Mouse (Mus musculus): ENCODE measurements around the gene Rsad1. TPM values are rescaled to one million over a fixed set of nuclear protein-coding genes. Genes with fewer than 3 reads are reported as not detected.

Gene Rsad1
- 10 to 100 TPM in 15 of 26 experiments, 1 to 10 TPM in 11; 3.9 to 14.4 (median 10.9) TPM for total RNA-seq (2018; cell fraction: chromatin; rRNA removed)
- total RNA-seq (2018; cell fraction: cytosol; rRNA removed) = 1 to 10 TPM; 1.5 to 4.2 (median 3.0) TPM
- 10 to 100 TPM in 6 of 26 experiments, 1 to 10 TPM in 20; 3.0 to 14.0 (median 6.7) TPM for total RNA-seq (2018; cell fraction: nucleus; rRNA removed)
- 2.5 to 4.1 TPM (median 3.0 TPM) in 3 replicates for polyA plus RNA-seq (2018)

DNA sequence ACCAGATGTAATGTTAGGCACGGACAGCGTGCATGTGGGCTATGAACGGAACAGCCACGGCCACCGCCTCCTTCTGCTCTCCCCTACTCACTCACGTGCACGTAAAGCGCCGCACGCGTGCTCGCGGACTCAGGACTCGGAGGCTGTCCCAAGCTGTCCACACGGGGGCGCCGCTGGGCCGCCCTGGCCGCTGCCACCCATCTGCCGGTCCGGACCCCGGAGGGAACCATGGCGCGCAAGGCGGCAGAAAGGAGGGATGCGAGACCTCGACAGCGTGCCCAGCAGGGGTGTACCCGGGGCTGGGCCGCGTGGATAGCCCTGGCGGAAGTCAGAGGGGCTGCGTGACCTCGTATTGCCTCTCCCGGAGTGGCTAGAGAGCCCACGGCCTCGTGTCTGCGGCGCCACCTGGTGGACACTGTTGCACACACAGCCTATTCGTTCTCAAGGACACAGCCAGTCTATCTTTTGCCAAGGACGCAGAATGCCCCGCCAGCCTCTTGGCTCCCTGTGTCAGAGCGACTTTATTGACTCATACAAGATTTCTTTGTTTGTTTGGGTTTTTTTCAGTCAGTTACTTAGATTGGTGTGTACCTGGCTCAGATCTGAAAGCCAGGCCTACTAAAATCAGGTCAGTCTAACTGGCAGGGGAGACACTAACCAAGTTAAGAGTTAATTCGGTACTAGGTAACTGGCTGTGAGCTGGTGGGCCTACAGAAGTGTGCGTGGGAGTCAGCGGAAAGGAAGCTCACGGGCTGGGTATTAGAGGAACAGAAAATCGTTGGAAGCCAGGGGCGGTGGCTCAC is at the start of gene Rsad1:
TSS of gene Rsad1 (minus strand) at position 368 of the 803 bp plus-strand sequence.
- WGBS (ENCODE audit: missing documents) = 3% methylated on average over 39 of the region's 49 CpGs
- H3K36me3 ChIP-seq (ENCODE audit: inconsistent target) = no peaks in the 10 kb centered on the region
- peak within 1 kb of the TSS; percentile 33 for H3K27ac ChIP-seq

DNA sequence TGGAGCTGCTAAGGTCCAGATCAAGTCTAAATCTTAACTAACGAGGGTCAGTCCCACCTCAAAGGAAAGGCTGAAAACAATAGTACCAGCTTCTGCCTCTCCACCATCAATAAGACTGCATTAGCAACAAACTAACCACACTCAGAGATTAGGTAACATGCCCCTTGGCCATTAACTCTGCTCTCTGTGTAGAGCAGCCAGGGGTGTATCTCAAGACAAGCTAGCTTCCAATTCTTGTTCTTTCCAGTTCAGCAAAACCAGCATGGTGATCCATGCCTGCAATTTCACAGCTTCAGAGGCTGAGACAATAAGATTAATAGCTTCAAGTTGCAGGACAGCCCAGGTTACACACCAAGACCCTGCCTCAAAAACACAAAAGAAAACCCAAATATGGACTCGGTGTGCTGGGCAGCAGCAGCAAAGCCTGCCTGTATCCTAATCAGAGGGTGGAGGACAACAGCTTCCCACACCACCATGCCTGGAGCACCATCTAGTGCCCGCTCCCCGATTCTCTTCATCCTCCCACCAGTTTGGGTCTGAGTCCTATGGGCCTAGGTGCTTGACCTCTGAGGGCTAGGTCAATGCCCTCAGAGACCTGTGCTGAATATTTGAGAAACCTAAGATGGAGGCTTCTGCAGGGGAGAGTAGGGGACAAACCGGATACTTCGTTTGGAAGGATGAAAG is 49.5 kb upstream of the Rsad1 start:
- Histone ChIP-seq H3K79me2 (ENCODE audit: inconsistent target) (no peaks in the 10 kb centered on the region), H3K36me3 (ENCODE audit: inconsistent target) (no peaks in the 10 kb centered on the region), H3K27ac (no peak overlapping the region), H3K4me3 (ENCODE audit: inconsistent target) (no peak overlapping the region)
- WGBS (ENCODE audit: missing documents) = 84% methylated on average over 6 of the region's 6 CpGs

More for the DNA sequence above, at the start of gene Rsad1:
- Histone ChIP-seq H3K4me3 (ENCODE audit: inconsistent target) (peak within 1 kb of the TSS; percentile 49), H3K79me2 (ENCODE audit: inconsistent target) (no peaks in the 10 kb centered on the region)

DNA sequence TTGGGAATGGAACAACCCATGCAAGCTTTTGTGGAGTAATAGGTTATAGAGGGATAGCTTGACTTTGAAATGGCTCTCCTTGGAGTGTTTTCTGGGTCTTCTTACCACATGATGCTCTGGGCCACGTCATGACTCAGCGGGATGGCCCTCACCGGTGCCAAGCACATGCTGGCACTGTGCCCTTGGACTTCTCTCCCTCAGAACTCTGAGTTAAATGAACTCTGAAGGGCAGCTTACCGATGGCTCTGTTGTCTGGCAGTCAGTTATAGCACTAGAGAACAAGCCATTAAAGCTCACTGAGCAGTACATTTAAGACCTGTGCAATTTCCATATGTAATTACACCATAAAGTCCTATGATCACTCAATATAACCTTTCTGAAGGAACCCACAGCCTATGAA is 48.3 kb upstream of the Rsad1 start:
- no peak overlapping the region for H3K27ac ChIP-seq
- H3K36me3 ChIP-seq (ENCODE audit: inconsistent target) = no peaks in the 10 kb centered on the region
- WGBS (ENCODE audit: missing documents) = 40% methylated on average over 4 of the region's 4 CpGs
- no peak overlapping the region for H3K4me3 ChIP-seq (ENCODE audit: inconsistent target)
- no peaks in the 10 kb centered on the region for H3K79me2 ChIP-seq (ENCODE audit: inconsistent target)

DNA sequence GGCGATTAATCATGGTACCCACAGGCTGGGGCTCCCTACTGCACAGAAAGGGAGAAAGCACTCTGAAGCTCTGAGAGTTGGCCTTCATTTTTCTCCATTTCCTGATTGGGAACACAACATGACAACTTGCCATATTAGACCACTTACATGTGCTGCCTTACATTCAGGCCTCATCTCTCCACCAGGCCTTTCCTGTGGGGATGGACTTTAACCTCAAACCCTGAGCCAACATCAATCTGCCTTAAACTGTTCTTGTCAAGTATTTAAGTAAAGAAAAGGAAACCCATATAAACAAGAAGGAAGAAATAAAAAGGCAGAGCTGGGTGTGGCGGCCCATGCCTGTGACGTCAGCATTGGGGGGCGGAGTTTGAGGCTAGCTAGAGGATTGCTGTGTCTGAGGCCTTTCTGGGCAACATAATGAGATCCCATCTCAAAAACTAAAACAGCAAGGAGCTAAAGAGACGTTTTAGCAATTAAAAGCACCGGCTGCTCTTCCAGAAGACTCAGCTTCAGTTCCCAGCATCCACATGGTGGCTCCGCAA is 47.3 kb upstream of the Rsad1 start:
- Histone ChIP-seq H3K79me2 (ENCODE audit: inconsistent target) (no peaks in the 10 kb centered on the region), H3K36me3 (ENCODE audit: inconsistent target) (no peaks in the 10 kb centered on the region), H3K27ac (no peak overlapping the region), H3K4me3 (ENCODE audit: inconsistent target) (no peak overlapping the region)
- WGBS (ENCODE audit: missing documents) = 53% methylated on average over 6 of the region's 7 CpGs

DNA sequence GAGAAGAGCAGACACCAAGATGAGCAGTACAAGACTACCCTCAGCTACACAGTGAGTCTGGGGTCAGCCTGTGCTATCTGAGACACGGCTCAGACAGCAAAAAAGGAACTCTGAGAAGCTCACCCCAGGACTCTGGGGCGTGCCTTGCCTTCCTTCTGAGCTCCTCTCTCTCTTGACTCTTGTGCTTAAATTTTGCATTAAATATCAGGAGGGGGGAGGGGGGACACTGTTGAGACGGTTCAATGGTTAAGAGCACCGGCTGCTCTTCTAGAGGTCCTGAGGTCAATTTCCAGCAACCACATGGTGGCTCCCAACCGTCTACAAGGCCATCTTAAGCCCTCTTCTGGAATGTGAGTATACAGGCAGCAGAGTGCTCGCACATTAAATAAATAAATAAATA is 38.5 kb upstream of the Rsad1 start:
- Histone ChIP-seq H3K36me3 (ENCODE audit: inconsistent target) (no peaks in the 10 kb centered on the region), H3K79me2 (ENCODE audit: inconsistent target) (no peaks in the 10 kb centered on the region), H3K4me3 (ENCODE audit: inconsistent target) (no peak overlapping the region), H3K27ac (no peak overlapping the region)
- 94% methylated on average over 5 of the region's 6 CpGs for WGBS (ENCODE audit: missing documents)

DNA sequence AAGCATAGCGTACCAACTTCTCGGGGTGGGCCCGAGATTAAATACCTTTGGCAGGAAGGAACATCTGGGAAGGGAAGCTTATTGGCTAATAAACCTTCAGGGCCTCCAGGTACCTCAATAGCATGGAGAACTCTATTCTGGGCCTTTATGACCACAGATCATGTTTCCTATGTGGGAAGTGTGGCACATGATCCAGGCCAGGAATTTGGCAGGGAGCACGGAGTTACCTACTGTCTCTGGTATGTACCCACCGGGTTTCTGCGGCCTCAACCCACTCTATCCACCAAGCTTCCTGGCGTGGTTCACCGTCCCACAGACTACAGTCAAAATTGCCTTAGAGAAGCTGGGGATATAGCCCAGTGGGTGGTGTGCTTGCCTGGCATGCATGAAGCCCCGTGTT is 36.0 kb upstream of the Rsad1 start:
- H3K27ac ChIP-seq = no peak overlapping the region
- H3K4me3 ChIP-seq (ENCODE audit: inconsistent target) = no peak overlapping the region
- H3K79me2 ChIP-seq (ENCODE audit: inconsistent target) = no peaks in the 10 kb centered on the region
- H3K36me3 ChIP-seq (ENCODE audit: inconsistent target) = no peaks in the 10 kb centered on the region
- 93% methylated on average over 9 of the region's 9 CpGs for WGBS (ENCODE audit: missing documents)

DNA sequence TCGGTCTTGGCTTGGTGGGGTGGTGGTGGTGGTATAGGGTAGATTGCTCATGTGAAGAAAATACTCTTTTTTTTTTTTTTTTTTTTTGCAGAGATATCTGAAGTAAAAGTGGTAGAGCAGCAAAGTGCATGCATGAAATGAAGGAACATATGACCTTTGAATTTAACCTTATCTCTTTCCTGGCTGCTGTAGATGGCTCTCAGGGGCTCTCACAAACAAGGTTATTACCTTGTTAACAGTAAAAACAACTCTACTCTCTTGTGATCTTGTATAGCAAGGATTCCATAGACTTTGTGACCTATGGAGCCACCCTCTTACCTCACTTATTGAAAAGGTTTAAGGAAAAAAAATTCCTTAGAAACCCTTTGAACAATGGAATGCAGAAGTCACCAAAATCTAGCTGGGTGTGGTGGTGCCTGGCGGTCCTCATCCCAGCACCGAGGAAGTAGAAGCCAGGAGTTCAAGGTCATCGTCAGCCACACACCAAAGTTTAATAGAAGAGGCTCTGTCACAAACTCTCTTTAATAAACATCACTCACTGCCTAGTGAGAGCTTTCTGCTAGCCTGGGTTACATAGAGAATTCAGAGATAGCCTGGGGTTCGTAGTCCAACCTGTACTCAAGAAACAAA is 31.2 kb upstream of the Rsad1 start:
- no peak overlapping the region for H3K27ac ChIP-seq
- H3K79me2 ChIP-seq (ENCODE audit: inconsistent target) = no peaks in the 10 kb centered on the region
- no peak overlapping the region for H3K4me3 ChIP-seq (ENCODE audit: inconsistent target)
- 93% methylated on average over 4 of the region's 5 CpGs for WGBS (ENCODE audit: missing documents)
- no peaks in the 10 kb centered on the region for H3K36me3 ChIP-seq (ENCODE audit: inconsistent target)

DNA sequence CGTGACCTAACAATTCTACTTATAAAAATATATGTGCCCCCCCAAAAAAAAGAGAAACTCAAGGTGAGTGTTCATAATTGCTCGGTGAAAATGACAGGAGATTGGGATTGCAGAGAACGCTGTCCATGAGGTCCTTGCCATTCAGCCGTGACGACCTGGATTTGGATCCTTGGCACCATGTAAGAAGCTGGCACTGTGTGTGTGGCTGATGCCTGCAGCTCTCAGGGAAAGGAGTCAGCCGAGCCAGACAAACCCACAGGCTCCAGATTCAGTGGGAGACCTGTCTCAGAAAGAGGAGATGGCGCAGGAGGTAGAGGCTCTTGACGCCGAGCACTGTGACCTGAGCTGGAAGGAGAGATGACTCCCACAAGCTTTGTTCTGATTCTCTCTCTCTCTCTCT is 27.3 kb upstream of the Rsad1 start:
- Histone ChIP-seq H3K27ac (no peak overlapping the region), H3K4me3 (ENCODE audit: inconsistent target) (no peak overlapping the region), H3K36me3 (ENCODE audit: inconsistent target) (no peaks in the 10 kb centered on the region), H3K79me2 (ENCODE audit: inconsistent target) (no peaks in the 10 kb centered on the region)
- 94% methylated on average over 9 of the region's 9 CpGs for WGBS (ENCODE audit: missing documents)

DNA sequence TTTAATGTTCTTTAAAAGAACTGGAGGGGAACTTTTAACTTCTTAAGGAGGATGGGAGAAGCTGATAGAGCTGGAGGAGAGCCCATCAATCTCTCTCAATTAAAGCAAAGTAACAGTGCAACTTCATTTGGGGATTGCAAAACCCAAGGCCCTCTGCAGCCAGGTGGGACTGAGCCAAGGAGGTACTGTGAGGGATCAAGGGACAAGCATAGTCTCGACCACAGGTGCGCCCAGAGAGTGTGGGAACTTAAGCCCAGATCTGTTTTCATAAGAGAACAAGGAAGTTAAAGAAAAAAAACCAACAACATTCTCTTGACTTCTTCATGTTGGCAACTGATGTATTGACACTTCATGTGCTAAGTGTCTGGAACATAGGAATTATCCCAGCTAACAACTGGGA is 26.0 kb upstream of the Rsad1 start:
- 62% methylated on average over 2 of the region's 2 CpGs for WGBS (ENCODE audit: missing documents)
- Histone ChIP-seq H3K36me3 (ENCODE audit: inconsistent target) (no peaks in the 10 kb centered on the region), H3K27ac (no peak overlapping the region), H3K79me2 (ENCODE audit: inconsistent target) (no peaks in the 10 kb centered on the region), H3K4me3 (ENCODE audit: inconsistent target) (no peak overlapping the region)

DNA sequence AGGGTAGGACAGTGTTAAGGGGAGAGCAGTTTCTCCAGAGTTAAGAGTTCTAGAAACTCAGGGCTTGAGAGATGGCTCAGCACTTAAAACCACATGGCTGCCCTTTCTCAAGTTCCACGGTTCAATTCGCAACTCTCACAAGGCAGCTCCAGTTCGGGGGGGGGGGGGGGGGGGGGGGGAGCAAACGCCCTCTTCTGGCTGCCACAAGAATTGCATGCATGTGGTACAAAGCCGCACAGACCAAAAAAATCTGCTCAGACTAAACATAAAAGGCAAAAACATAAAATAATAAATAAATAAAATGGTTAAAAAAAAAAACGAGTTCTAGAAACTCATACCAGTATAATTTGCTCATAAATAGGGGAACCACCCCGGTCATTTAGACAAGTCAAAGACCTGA is 25.5 kb upstream of the Rsad1 start:
- H3K79me2 ChIP-seq (ENCODE audit: inconsistent target) = no peaks in the 10 kb centered on the region
- H3K36me3 ChIP-seq (ENCODE audit: inconsistent target) = no peaks in the 10 kb centered on the region

DNA sequence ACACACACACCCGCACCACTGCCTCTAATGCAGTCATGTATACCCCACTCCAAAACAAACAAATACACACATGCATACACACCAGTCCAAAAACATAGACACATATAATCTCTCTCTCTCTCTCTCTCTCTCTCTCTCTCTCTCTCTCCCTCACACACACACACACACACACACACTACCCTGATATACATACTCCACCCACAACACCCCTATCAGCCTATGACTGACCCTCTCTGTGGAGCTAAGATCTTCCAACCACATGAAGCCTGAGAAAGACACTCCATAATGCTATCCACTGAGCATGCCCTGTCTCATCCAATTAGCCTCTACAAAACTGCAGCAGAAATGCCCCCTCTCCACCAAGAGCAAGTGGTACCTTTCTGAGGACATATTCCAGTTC is 22.8 kb upstream of the Rsad1 start:
- Histone ChIP-seq H3K36me3 (ENCODE audit: inconsistent target) (no peaks in the 10 kb centered on the region), H3K4me3 (ENCODE audit: inconsistent target) (no peak overlapping the region), H3K79me2 (ENCODE audit: inconsistent target) (no peaks in the 10 kb centered on the region), H3K27ac (no peak overlapping the region)
- no CpG with 5 or more reads among the region's 1 CpGs for WGBS (ENCODE audit: missing documents)

More for the DNA sequence above, 25.5 kb upstream of the Rsad1 start:
- 61% methylated on average over 3 of the region's 7 CpGs for WGBS (ENCODE audit: missing documents)
- Histone ChIP-seq H3K27ac (no peak overlapping the region), H3K4me3 (ENCODE audit: inconsistent target) (no peak overlapping the region)

DNA sequence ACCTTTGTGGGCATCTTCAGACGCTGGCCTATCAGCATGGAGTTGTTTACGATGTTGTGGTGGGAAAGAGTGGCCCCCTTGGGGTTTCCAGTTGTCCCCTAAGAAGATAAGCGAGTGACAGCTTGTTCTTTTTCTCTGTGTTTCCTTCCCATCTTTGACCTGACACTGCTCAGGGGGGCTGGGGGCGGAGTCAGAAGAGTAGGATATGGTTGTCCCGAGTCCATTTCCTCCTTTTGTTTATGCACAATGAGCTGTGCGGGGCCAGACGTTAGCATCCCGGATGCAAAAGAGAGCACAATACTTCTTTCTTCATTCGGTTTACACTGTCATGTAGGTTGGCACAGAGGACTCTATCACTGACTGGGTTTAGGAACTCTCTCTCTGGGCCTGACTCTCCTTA is 21.6 kb upstream of the Rsad1 start:
- H3K27ac ChIP-seq = no peak overlapping the region
- H3K79me2 ChIP-seq (ENCODE audit: inconsistent target) = no peaks in the 10 kb centered on the region
- no peak overlapping the region for H3K4me3 ChIP-seq (ENCODE audit: inconsistent target)
- WGBS (ENCODE audit: missing documents) = 41% methylated on average over 9 of the region's 9 CpGs
- no peaks in the 10 kb centered on the region for H3K36me3 ChIP-seq (ENCODE audit: inconsistent target)

DNA sequence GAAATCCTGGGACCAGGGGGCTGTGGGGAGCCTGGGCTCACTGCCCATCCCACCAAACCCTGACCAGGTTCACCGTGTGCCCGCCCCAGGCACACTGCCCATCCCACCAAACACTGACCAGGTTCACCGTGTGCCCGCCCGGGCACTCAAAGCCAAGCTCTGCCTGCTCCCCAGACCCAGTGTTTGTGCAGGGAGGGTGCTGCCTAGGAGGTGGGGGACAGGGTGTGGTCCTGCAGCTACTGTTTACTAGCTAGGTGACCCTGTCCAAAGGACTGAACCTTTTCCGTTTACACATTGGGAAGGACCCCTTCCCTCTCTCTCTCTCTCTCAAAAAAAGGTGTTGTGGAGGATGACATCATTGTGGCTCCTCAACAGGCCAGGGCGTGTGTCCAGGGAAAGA is 18.3 kb upstream of the Rsad1 start:
- no peak overlapping the region for H3K27ac ChIP-seq
- 93% methylated on average over 7 of the region's 7 CpGs for WGBS (ENCODE audit: missing documents)
- H3K79me2 ChIP-seq (ENCODE audit: inconsistent target) = no peaks in the 10 kb centered on the region
- no peaks in the 10 kb centered on the region for H3K36me3 ChIP-seq (ENCODE audit: inconsistent target)
- no peak overlapping the region for H3K4me3 ChIP-seq (ENCODE audit: inconsistent target)

DNA sequence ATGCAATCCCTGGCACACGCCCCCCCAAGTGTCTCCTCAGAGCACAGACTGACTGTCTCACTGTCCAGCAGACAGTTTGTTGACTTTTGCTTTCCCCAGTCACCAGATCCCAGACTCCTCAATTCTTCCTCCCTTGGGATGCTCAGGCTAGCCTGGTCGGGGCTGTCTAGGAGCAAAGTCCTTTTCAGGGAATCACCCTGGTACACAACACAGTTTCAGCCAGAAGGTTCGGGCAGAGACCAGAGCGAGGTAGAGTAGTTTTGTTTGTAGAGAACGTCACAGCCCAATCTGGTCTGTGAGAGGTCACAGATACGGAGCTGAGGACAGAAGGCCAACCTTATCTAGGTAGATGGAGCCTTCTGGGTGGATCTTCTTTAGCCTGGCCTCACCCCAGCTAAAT is 17.5 kb upstream of the Rsad1 start:
- Histone ChIP-seq H3K4me3 (ENCODE audit: inconsistent target) (no peak overlapping the region), H3K36me3 (ENCODE audit: inconsistent target) (no peaks in the 10 kb centered on the region), H3K79me2 (ENCODE audit: inconsistent target) (no peaks in the 10 kb centered on the region), H3K27ac (no peak overlapping the region)
- 97% methylated on average over 6 of the region's 6 CpGs for WGBS (ENCODE audit: missing documents)

DNA sequence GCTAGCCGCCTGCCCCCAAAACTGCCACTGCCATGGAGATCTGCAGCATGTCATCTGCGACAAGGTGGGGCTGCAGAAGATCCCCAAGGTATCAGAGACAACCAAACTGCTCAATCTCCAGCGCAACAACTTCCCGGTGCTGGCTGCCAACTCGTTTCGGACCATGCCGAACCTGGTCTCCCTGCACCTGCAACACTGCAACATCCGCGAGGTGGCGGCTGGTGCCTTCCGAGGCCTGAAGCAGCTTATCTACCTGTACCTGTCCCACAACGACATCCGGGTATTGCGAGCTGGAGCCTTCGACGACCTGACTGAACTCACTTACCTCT is 16.1 kb upstream of the Rsad1 start:
- no peak overlapping the region for H3K4me3 ChIP-seq (ENCODE audit: inconsistent target)
- H3K27ac ChIP-seq = no peak overlapping the region
- H3K79me2 ChIP-seq (ENCODE audit: inconsistent target) = no peaks in the 10 kb centered on the region
- WGBS (ENCODE audit: missing documents) = 50% methylated on average over 16 of the region's 16 CpGs
- no peaks in the 10 kb centered on the region for H3K36me3 ChIP-seq (ENCODE audit: inconsistent target)
